Mouse (Mus musculus): ENCODE results near the gene Ppip5k2.

- no peak for TF ChIP-seq CTCF (IDR thresholded peaks at IDR 0.05)
- no peak for TF ChIP-seq EP300 (IDR thresholded peaks at IDR 0.05)
Measured at GRCm38 (mm10) chr1:97718440-97718839, 51.8 kb downstream of the Ppip5k2 start.

Measured in lung, postnatal 0 days (tissue).